Mouse (Mus musculus) neural tube, embryonic 11.5 days (tissue): ENCODE data around the gene Akirin1. TPM values are rescaled to one million over a fixed set of nuclear protein-coding genes. Genes with fewer than 3 reads are reported as not detected.
A peak's percentile ranks its signal among the peaks of the same experiment; 100 is the strongest.

Source experiments
- ATAC-seq: fragments of 200-750 bp; cut with Nextera tagmentation; 2 replicates; pipeline ENCODE4 v1.8.0; 2017; ENCODE audit warnings: moderate number of reproducible peaks, mild to moderate bottlenecking, moderate TSS enrichment, moderate library complexity; ENCODE audit not compliant: insufficient read depth, low FRiP score, low TSS enrichment
- DNase-seq: peaks from one replicate; pipeline ENCODE4 v3.0.0-alpha.2; 2015; ENCODE audit warnings: low spot score
- H3K27ac ChIP-seq: fragments of 300-500 bp; sonication (generic); 2 replicates; pipeline ENCODE4 v1.5.1; 2014; ENCODE audit warnings: low read depth, mild to moderate bottlenecking, low read length
- H3K27me3 ChIP-seq: fragments of 300-500 bp; sonication (generic); 2 replicates; pipeline ENCODE4 v1.6.1; 2014; ENCODE audit warnings: mild to moderate bottlenecking, low read length, mixed read lengths; ENCODE audit not compliant: control insufficient read depth, insufficient read depth
- H3K36me3 ChIP-seq: fragments of 300-500 bp; sonication (generic); 2 replicates; pipeline ENCODE4 v1.6.1; 2014; ENCODE audit warnings: mild to moderate bottlenecking, low read length, moderate library complexity, mixed read lengths; ENCODE audit not compliant: control insufficient read depth, insufficient read depth
- H3K4me1 ChIP-seq: fragments of 300-500 bp; sonication (generic); 2 replicates; pipeline ENCODE4 v1.6.1; 2014; ENCODE audit warnings: low read length, mixed read lengths; ENCODE audit not compliant: control insufficient read depth, insufficient read depth
- H3K4me2 ChIP-seq: fragments of 300-500 bp; sonication (generic); 2 replicates; pipeline ENCODE4 v1.6.1; 2014; ENCODE audit warnings: low read depth, mild to moderate bottlenecking, moderate library complexity
- H3K4me3 ChIP-seq: fragments of 300-500 bp; sonication (generic); 2 replicates; pipeline ENCODE4 v1.5.1; 2014; ENCODE audit warnings: low read depth, low read length
- H3K9ac ChIP-seq: fragments of 300-500 bp; sonication (generic); 2 replicates; pipeline ENCODE4 v1.6.1; 2014; ENCODE audit warnings: mild to moderate bottlenecking, low read length
- H3K9me3 ChIP-seq: fragments of 300-500 bp; sonication (generic); 2 replicates; pipeline ENCODE4 v1.6.1; 2016; ENCODE audit warnings: low read length; ENCODE audit not compliant: control insufficient read depth
- WGBS: fragments of 180-500 bp; shearing (Covaris S2); extraction: QIAGEN DNeasy Blood & Tissue Kit; methylation state at CpG from one replicate; pipeline ENCODE4 v1.1.7; 2014; 5-methylcytosine and 5-hydroxymethylcytosine counted together
- polyA plus RNA-seq: library from polyadenylated mRNA; unstranded; fragments of >200 nt; fragmentation: Nextera tagmentation; extraction: Ambion mirVana; gene quantifications from 2 replicates; pipeline ENCODE4 v1.2.1, GENCODE M21; 2014

The Akirin1 gene
- polyA plus RNA-seq, 1 experiment from 2014 or later = 92.1 TPM

DNA sequence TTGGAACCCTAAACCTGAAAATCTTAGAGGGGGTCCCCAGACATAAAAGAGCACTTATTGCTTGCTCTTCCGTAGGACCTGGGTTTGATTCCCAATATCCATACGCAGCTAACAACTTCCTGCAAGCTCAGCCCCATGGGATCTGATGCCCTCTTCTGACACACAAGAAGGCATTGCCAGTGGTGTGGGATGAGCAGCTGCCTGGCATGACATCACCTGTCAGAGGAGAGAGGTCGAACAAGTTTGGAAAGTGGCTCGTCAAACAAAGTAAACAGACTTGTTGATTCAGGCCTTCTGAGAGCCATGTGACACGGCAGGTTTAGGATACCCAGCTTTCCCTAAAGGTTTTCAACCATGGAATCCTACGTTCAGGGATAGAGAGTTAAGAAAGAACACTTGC lies 14.9 kb upstream of the Akirin1 start:
- Histone ChIP-seq H3K9ac (no peak overlapping the region), H3K36me3 (no peaks in the 10 kb centered on the region), H3K9me3 (no peaks in the 10 kb centered on the region), H3K4me3 (no peak overlapping the region), H3K27me3 (no peaks in the 10 kb centered on the region), H3K4me2 (no peak overlapping the region), H3K4me1 (no peaks in the 10 kb centered on the region), H3K27ac (no peak overlapping the region)
- 84% methylated on average over 6 of the region's 6 CpGs for WGBS
- no peak for ATAC-seq
- no peak for DNase-seq

- 59% methylated on average over 4 of the region's 4 CpGs for WGBS
- no peaks in the 10 kb centered on the region for H3K4me1 ChIP-seq
- DNase-seq = no peak
- no peak overlapping the region for H3K4me2 ChIP-seq
- no peak for ATAC-seq
- H3K27me3 ChIP-seq = no peaks in the 10 kb centered on the region
- H3K27ac ChIP-seq = no peak overlapping the region
- H3K4me3 ChIP-seq = no peak overlapping the region
- H3K9me3 ChIP-seq = no peaks in the 10 kb centered on the region
- H3K36me3 ChIP-seq = no peaks in the 10 kb centered on the region
- H3K9ac ChIP-seq = no peak overlapping the region
Measured at GRCm38 (mm10) chr4:123758306-123758705, 8.2 kb upstream of the Akirin1 start.

- peak overlapping the region; percentile 55 for H3K4me2 ChIP-seq
- no peak for DNase-seq
Measured at GRCm38 (mm10) chr4:123750707-123751312, 665 bp upstream of the Akirin1 start.

DNA sequence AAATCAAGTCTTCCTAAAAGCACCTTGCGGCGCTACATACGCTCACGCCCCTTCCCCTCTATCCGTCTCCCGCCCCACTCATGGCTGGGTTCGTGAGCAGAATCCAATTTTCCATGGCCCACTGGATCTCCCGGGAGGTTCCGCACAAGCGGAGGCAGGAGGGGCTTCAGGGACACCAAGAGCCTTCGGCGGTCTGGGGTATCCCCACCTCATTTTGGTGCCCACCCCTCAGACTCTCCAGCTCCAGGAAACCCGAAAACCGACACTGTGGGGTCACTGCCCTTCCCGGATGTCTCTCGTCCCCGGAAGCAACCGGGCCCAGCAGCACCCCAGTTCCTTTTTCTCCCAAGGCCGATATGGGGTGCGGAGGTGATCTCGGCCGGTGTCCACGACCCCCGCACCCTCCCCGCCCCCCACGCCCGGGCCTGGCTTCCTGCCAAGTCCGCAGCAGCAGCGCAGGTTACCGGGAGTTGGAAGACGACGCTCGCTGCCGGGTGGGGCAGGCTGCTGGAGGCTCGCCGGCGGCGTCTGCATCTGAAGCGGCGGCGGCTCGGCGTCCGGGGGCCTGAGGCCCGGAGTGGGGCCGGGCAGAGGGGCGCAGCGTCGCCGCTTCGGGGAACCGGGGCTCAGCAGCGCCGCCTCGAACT lies 538 bp downstream of the Akirin1 start:
- peak overlapping the region; percentile 82 for H3K4me3 ChIP-seq
- WGBS = under 1% methylated on average over 55 of the region's 55 CpGs
- H3K27me3 ChIP-seq = no peaks in the 10 kb centered on the region
- no peaks in the 10 kb centered on the region for H3K36me3 ChIP-seq
- peak overlapping the region; percentile 77 for H3K27ac ChIP-seq
- peak overlapping the region; percentile 82 for H3K9ac ChIP-seq
- peak; percentile 85 for ATAC-seq
- DNase-seq = peak; percentile 46
- peak overlapping the region; percentile 77 for H3K4me2 ChIP-seq
- H3K9me3 ChIP-seq = no peaks in the 10 kb centered on the region
- peaks cover 6% of the 10 kb centered on the region for H3K4me1 ChIP-seq

More at GRCm38 (mm10) chr4:123750707-123751312, 665 bp upstream of the Akirin1 start:
- Histone ChIP-seq H3K4me1 (peaks cover 6% of the 10 kb centered on the region), H3K27ac (no peak overlapping the region), H3K27me3 (no peaks in the 10 kb centered on the region), H3K9me3 (no peaks in the 10 kb centered on the region), H3K36me3 (no peaks in the 10 kb centered on the region), H3K4me3 (peak overlapping the region; percentile 82), H3K9ac (peak overlapping the region; percentile 6; the same call in 1 of the 2 replicates)
- ATAC-seq = no peak
- 1% methylated on average over 8 of the region's 8 CpGs for WGBS

GRCm38 (mm10) chr4:123748726-123749415 lies 1.3 kb downstream of the Akirin1 start:
- Histone ChIP-seq H3K27me3 (no peaks in the 10 kb centered on the region), H3K27ac (peak overlapping the region; percentile 77; the same call in 1 of the 2 replicates), H3K36me3 (no peaks in the 10 kb centered on the region), H3K9ac (peak overlapping the region; percentile 82), H3K4me1 (peaks cover 6% of the 10 kb centered on the region), H3K4me2 (peak overlapping the region; percentile 77), H3K9me3 (no peaks in the 10 kb centered on the region), H3K4me3 (peak overlapping the region; percentile 82)
- ATAC-seq (no peak), DNase-seq (no peak)
- WGBS = 22% methylated on average over 10 of the region's 10 CpGs

- DNase-seq = no peak
- H3K27me3 ChIP-seq = no peaks in the 10 kb centered on the region
- H3K4me1 ChIP-seq = peaks cover 6% of the 10 kb centered on the region
- 97% methylated on average over 4 of the region's 4 CpGs for WGBS
- no peak for ATAC-seq
- H3K36me3 ChIP-seq = peaks cover 4% of the 10 kb centered on the region; the same call in 1 of the 2 replicates
- no peak overlapping the region for H3K27ac ChIP-seq
- H3K9me3 ChIP-seq = no peaks in the 10 kb centered on the region
- no peak overlapping the region for H3K4me3 ChIP-seq
- H3K4me2 ChIP-seq = no peak overlapping the region
- H3K9ac ChIP-seq = no peak overlapping the region
Measured at GRCm38 (mm10) chr4:123745221-123745775, 4.8 kb downstream of the Akirin1 start.

- no peaks in the 10 kb centered on the region for H3K9me3 ChIP-seq
- ATAC-seq (no peak), DNase-seq (no peak)
- no peak overlapping the region for H3K4me3 ChIP-seq
- no peak overlapping the region for H3K27ac ChIP-seq
- no peak overlapping the region for H3K9ac ChIP-seq
- H3K4me2 ChIP-seq = no peak overlapping the region
- H3K36me3 ChIP-seq = peaks cover 7% of the 10 kb centered on the region; the same call in 1 of the 2 replicates
- no peaks in the 10 kb centered on the region for H3K27me3 ChIP-seq
- H3K4me1 ChIP-seq = no peaks in the 10 kb centered on the region
- 85% methylated on average over 1 of the region's 1 CpGs for WGBS
Measured at GRCm38 (mm10) chr4:123742891-123743290, 7.3 kb downstream of the Akirin1 start.

DNA sequence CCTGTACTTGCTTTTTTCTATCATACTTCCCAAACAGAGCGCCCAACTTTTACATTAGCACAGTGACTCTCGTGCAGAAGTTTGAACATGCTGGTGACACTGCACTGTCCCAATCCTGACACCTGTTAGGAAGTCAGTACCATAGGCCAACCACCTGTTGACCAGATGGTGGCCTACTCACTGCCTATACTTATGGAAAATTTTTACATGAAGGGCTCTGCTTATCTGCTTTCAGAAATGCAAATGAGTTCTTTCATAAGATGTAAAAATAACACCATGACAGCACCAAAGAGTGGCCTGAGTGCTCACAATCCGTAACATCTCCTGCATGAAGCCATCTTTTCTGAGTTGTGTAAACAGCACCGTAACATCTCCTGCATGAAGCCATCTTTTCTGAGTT lies 11.4 kb downstream of the Akirin1 start:
- ATAC-seq (no peak), DNase-seq (no peak)
- H3K27ac ChIP-seq = no peak overlapping the region
- H3K36me3 ChIP-seq = peaks cover 7% of the 10 kb centered on the region; the same call in 1 of the 2 replicates
- no peak overlapping the region for H3K9ac ChIP-seq
- no peaks in the 10 kb centered on the region for H3K4me1 ChIP-seq
- H3K4me2 ChIP-seq = no peak overlapping the region
- no peaks in the 10 kb centered on the region for H3K9me3 ChIP-seq
- no peaks in the 10 kb centered on the region for H3K27me3 ChIP-seq
- no peak overlapping the region for H3K4me3 ChIP-seq
- whole genome bisulfite sequencing = 92% methylated on average over 4 of the region's 4 CpGs
